Mouse (Mus musculus): ENCODE data around the gene Polr2j.

Polr2j gene

DNA sequence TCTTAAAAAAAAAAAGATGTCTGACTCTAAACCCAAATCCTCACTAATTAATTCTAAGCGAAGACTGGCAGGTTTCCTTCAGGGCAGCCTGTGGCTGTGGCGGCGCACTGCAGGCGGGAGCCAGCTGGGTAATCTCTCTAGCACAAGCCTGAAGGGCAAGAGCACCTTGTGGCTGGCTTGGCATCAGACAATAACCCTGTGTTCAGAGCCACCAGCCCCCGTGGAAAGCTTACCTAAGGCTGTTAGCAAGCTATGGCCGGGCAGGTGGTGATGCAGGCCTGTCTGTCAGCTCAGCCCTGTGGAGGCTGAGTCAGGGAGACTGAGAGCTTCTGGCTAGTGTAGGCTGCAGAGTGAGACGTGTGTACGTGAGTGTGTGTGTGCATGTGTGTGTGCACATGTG, 48.8 kb downstream of the Polr2j start:
- DNase-seq (ENCODE audit: low spot score in 2 of 2) = no peak

DNA sequence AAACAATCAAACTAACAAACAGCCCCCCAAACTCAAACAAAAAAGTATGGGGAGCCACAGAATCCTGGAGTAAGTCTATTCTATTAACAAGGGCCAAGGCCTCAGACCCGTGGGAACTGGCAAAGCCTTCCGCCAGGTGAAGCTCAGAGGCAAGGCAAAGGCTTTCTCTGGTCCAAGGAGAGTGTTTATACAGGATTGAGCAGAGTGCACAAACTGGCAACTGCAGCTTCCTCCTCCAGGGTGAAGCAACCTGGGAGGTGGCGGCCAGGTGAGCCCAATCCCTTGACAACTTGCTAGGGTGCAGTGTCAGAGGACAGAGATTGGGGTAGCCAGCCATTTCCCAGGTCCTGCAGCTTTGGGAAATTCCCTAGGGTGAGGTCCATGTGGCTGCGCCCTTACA, 50.9 kb downstream of the Polr2j start:
- DNase-seq (ENCODE audit: low spot score in 2 of 2) = no peak

DNA sequence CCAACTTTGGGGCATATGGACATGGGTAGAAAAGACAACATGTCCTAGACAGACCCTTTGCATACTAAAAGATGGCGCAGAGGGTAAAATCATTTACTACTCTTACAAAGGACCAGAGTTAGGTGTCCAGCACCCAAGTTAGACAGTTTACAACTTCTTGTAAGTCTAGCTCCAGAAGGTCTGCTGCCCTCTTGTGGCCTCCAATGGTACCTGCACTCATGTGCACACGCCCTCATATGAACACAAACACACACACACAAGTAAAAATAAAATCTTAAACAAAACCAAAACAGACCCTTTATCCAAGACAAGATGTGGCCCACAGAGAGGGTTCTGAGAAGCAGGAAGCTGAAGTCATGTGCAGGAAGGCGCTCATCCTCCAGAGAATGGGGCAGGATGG, 51.6 kb downstream of the Polr2j start:
- DNase-seq (ENCODE audit: low spot score in 2 of 2) = no peak

DNA sequence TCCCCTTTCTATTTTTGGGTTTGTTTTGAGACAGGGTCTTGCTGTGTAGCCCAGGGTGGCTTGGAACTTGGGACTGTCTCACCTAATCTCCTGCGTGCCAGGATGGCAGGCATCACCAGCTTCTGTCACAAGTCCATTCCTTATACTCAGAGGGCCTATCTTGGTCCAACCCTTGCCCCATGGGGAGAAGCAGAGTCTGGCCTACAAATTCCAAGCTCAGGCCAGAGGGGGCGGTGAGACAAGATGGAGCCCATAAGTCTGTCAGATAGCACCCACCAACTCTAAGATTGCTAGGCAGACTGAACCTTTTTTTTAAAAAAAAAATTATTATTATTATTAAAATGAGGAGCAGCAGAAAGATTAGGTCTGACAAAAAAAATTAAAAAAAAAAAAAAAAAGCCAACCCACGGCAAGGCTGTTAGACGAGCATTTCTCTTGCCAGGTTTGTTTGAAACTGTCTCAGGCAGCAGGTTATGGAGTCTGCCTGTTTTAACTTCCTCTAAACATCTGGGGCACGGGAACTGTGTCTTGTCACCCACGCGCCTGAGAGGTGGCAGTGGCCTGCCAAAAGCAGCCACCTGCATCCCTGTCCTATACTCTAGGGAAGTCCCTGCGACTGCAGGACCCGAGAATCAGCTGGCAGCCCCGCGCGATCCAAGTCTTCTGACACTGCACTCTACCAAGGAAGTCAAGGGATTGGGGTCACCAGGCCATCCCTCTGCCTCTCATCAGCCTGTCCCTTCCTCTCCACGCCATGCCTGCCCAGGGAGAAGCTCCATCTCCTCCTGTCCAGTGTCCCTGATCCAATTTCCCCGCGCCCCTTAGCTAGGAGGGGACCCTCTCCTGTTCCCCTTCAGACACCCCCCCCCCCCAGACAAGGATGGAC, 53.4 kb downstream of the Polr2j start:
- peak; percentile 78 to 79 for DNase-seq (ENCODE audit: low spot score in 2 of 2)

DNA sequence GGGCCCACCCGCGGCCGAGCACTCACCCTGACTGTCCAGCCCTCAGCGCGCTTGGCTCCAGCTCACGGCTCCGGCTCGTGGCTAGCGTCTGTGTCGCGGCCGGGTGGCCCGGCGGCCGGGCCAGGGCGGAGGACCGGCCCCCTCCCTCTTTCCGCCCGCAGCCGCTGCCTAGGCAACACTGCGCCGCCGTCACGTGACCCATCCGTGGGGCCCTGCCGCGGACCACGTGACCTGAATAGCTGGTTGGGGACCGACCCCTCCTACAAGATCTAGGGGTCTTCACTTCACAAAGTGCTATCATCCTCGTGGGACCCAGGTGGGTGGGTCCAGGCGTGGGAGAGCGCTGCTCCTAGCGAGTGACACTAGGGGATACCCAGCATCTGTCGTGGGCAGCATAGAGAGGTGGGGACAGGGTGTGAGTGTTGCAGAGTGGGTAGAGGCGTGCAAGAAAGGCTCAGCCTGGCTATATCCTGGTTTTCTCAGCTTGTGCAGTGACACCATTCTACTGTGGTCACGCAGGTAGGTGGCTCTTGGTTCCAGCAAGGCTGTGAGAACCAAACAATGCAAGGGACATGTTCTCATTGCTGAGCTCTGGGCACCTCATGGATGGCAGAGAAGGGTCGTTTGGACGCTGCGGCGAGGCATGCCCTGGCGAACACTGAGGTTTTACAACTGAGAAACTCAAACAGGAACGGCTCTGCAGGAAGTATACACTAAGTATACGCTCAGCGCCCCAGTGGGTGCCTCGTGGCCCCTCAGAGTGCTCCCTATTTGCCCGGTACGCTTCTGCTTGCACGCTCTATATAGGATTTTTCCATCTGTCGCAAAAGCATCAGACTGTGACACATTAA, 54.3 kb downstream of the Polr2j start, which contains the start of gene Orai2:
Orai2 (minus strand) TSS at position 202 of the 851 bp plus-strand sequence.
- DNase-seq (ENCODE audit: low spot score in 2 of 2) = peak; percentile 88

DNA sequence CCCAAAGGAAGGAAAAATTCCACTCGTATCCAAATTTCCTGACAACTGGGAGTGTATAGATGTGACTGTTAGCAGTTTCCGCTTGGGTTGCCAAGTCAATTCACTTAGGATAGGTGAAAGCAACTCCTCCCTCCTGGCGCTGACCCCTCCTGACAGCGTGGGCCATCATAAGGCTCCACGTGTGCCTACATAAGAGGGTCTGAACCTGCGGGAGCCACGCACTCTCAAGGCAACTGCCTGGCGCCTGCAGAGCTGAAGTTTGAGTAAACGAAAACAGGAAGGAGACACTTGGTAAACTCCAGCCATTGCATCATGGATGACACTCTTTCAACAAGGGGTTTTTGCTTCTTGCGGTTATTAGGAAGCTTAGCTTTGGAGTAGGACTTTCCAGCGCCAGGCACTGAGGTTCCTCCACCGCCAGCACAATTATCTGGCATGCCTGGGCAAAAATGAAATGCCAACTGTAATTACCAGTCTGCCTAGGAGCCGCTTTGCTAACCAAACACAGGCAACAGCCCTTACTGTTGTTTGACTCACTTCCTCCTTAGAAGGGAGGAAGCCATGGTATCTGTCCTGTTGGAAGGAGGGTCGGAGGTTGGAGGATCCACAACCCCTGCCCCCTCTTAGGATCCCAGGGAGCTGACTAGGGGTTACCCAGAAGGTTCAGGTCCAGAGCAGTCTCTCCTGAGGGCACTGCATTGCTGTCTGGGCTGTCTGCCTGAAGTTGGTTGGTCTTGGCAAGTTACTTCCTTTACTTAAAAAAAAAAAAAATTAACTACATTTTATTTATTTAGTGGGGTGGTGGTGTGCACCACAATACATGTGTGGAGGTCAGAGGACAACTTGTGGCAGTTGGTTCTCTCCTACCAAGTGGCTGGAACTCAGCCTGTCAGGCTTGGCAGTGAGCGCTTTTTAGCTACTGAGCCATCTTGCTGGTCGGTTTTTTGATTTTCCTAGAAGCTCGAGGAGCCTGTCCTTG, 55.2 kb downstream of the Polr2j start:
- DNase-seq (ENCODE audit: low spot score in 2 of 2) = peak in 1 of 2 experiments; percentile 42

Measured in spleen, postnatal 36 days (tissue).